Mouse (Mus musculus): ENCODE results near the gene Coil. TPM values are rescaled to one million over a fixed set of nuclear protein-coding genes. Genes with fewer than 3 reads are reported as not detected.
A peak's percentile ranks its signal among the peaks of the same experiment; 100 is the strongest.
"Not testable (repeated sequence)": the region's sequence is repeated elsewhere in the genome, so short reads cannot be mapped to it uniquely, and the experiment has no call there.

The Coil gene
- total RNA-seq, 2 experiments from 2014 or later, result 13.1 to 15.8 TPM

- ATAC-seq (replicated peaks; ENCODE audit: low FRiP score, low TSS enrichment, poor library complexity, severe bottlenecking), result no peak
These were observed 60.5 kb downstream of the Coil start for GRCm38 (mm10) chr11:89030552-89030951.

DNA sequence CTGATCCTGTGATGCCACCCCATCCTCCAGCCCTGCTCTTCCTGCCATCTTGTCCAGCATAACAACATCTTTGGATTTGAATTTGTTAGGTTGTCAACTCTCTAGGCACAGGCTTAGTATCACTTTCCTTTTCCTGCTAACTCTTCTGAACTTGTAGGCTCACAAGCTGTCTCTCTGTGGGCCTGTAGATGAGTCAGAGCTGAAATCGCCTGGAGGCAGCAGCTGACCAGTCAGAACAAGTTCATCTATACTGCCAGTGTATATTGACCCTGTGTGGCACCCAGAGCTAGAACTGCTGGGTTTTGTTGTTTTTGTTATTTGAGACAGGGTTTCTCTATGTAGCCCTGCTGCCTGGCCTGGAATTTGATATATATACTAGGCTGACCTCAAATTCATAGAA lies 61.1 kb downstream of the Coil start:
- no peak for ATAC-seq (replicated peaks; ENCODE audit: low FRiP score, low TSS enrichment, poor library complexity, severe bottlenecking)

GRCm38 (mm10) chr11:89034592-89034991 lies 64.5 kb downstream of the Coil start:
- ATAC-seq (replicated peaks; ENCODE audit: low FRiP score, low TSS enrichment, poor library complexity, severe bottlenecking), result no peak

GRCm38 (mm10) chr11:89035552-89035951 lies 65.5 kb downstream of the Coil start:
- ATAC-seq (replicated peaks; ENCODE audit: low FRiP score, low TSS enrichment, poor library complexity, severe bottlenecking), result no peak

GRCm38 (mm10) chr11:89038496-89038895 lies 68.4 kb downstream of the Coil start:
- no peak for ATAC-seq (replicated peaks; ENCODE audit: low FRiP score, low TSS enrichment, poor library complexity, severe bottlenecking)

DNA sequence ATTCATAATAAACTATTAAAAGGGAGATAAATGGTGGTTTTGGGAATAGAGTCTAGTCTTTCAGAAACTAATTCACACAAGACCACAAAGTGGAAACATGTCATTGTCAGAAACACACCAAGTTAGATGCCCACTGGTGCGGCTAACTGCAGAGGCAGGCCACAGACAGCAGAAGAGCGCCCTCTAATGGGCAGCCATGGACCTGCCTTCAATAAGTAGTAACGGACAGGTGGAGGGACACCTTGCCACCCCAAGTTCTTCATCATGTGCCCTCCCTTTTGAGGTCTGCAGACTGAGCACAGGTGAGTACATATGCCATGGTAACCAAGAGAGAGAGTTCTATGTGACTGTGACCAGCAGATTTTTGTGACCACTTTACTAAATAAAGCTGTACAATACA lies 69.3 kb downstream of the Coil start:
- peak; percentile 87 for ATAC-seq (replicated peaks; ENCODE audit: low FRiP score, low TSS enrichment, poor library complexity, severe bottlenecking)

- not testable (repeated sequence) for ATAC-seq (replicated peaks; ENCODE audit: low FRiP score, low TSS enrichment, poor library complexity, severe bottlenecking)
These were observed 71.0 kb downstream of the Coil start for GRCm38 (mm10) chr11:89041073-89041472.

Other genes with a start within 250 kb of the Coil start
- gene Akap1, start 105.7 kb upstream of the Coil start, total RNA-seq (2014; fragmentation: Nextera tagmentation), result 23.5 and 24.4 TPM in 2 replicates
- 36.7 and 37.4 TPM in 2 replicates for gene Akap1, start 105.7 kb upstream of the Coil start, total RNA-seq (2017)
- 7.8 TPM in 2 replicates for gene Scpep1, start 14.8 kb upstream of the Coil start, total RNA-seq (2014; fragmentation: Nextera tagmentation)
- 5.0 and 8.4 TPM in 2 replicates for gene Scpep1, start 14.8 kb upstream of the Coil start, total RNA-seq (2017)
- gene Elobl, start 3.3 kb upstream of the Coil start, total RNA-seq (2014; fragmentation: Nextera tagmentation), result not detected in 2 replicates
- not detected in 2 replicates for gene Elobl, start 3.3 kb upstream of the Coil start, total RNA-seq (2017)
- gene Trim25, start 29.1 kb downstream of the Coil start, total RNA-seq (2014; fragmentation: Nextera tagmentation), result 35.5 and 49.4 TPM in 2 replicates
- 28.0 and 30.7 TPM in 2 replicates for gene Trim25, start 29.1 kb downstream of the Coil start, total RNA-seq (2017)
- 5.8 and 6.9 TPM in 2 replicates for gene Dgke, start 96.6 kb downstream of the Coil start, total RNA-seq (2014; fragmentation: Nextera tagmentation)
- gene Dgke, start 96.6 kb downstream of the Coil start, total RNA-seq (2017), result 5.4 and 6.2 TPM in 2 replicates
- not detected in 2 replicates for gene Gm525, start 103.6 kb downstream of the Coil start, total RNA-seq (2014; fragmentation: Nextera tagmentation)
- gene Gm525, start 103.6 kb downstream of the Coil start, total RNA-seq (2017), result not detected in 2 replicates